Mouse (Mus musculus) kidney, postnatal 36 days (tissue): Measurements from ENCODE around the gene Ripor3.

Source experiments
- DNase-seq, 2 experiments: peaks; one replicate each; pipeline ENCODE4 v3.0.0; 2021 to 2022; ENCODE audit warnings: mixed read lengths in 2 of 2

The Ripor3 gene

DNA sequence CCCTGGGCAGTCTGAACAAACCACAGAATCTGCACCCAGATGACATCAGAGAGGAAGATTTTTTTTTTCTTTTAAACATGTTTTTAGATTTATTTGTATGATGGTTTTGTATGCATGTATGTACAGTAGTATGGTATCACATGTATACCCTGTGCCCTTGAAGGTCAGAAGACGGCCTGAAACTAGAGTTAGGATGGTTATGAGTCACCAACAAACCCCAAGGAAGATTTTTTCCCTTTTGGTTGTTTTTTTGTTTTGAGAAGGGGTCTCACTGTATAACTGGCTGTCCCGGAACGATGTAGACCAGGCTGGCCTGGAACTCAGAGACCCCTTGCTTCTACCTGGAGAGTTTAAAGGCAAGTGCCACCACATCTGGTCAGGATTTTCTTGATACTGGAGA, 79.4 kb downstream of the Ripor3 start:
- DNase-seq: no peak
